Mouse (Mus musculus) liver, embryonic 14.5 days (tissue): ENCODE measurements around the gene Kat8. TPM values are rescaled to one million over a fixed set of nuclear protein-coding genes. Genes with fewer than 3 reads are reported as not detected.

Experiments
- ATAC-seq: fragments of 200-750 bp; cut with Nextera tagmentation; 2 replicates; pipeline ENCODE4 v1.8.0; 2017; ENCODE audit warnings: moderate number of reproducible peaks, mild to moderate bottlenecking, moderate library complexity; ENCODE audit not compliant: insufficient read depth
- DNase-seq, 3 experiments: peaks; one replicate each; pipeline ENCODE4 v3.0.0-alpha.2; 2012 to 2013; ENCODE audit warnings: low read depth in 3 of 3, low spot score in 3 of 3
- H3K27ac ChIP-seq: fragments of 300-500 bp; sonication (generic); 2 replicates; pipeline ENCODE4 v1.5.1; 2014; ENCODE audit warnings: moderate library complexity, mild to moderate bottlenecking, control low read depth, inconsistent platforms
- H3K27me3 ChIP-seq: fragments of 300-500 bp; sonication (generic); 2 replicates; pipeline ENCODE4 v1.6.1; 2014; ENCODE audit warnings: mild to moderate bottlenecking, low read length, moderate library complexity; ENCODE audit not compliant: control insufficient read depth, insufficient read depth
- H3K36me3 ChIP-seq: fragments of 300-500 bp; sonication (generic); replicated peaks from 2 replicates; pipeline ENCODE4 v1.6.1; 2014; ENCODE audit warnings: low read depth; ENCODE audit not compliant: control insufficient read depth, insufficient read depth
- H3K4me1 ChIP-seq, 2 experiments: fragments of 200-500 bp in 1 of 2; fragments of 300-500 bp in 1 of 2; sonication (generic) in 1 of 2; replicated peaks; 2 replicates each; pipeline ENCODE4 v1.6.1; 2012 to 2014; ENCODE audit warnings: antibody characterized with exemption in 1 of 2, inconsistent platforms in 1 of 2, low read length in 1 of 2; ENCODE audit not compliant: control insufficient read depth in 2 of 2, insufficient read depth in 2 of 2
- H3K4me2 ChIP-seq: fragments of 300-500 bp; sonication (generic); 2 replicates; pipeline ENCODE4 v1.6.1; 2014; ENCODE audit warnings: low read depth, mild to moderate bottlenecking, control low read depth, moderate library complexity
- H3K4me3 ChIP-seq, 2 experiments: fragments of 200-500 bp in 1 of 2; fragments of 300-500 bp in 1 of 2; sonication (generic) in 1 of 2; 2 replicates each; pipeline ENCODE4 v1.5.1; 2012 to 2014; ENCODE audit warnings: low read depth in 2 of 2, low read length in 2 of 2, mild to moderate bottlenecking in 2 of 2, control low read depth in 1 of 2, inconsistent platforms in 1 of 2, moderate library complexity in 1 of 2; ENCODE audit not compliant: insufficient read depth in 1 of 2
- H3K9ac ChIP-seq: fragments of 300-500 bp; sonication (generic); replicated peaks from 2 replicates; pipeline ENCODE4 v1.6.1; 2014; ENCODE audit warnings: mild to moderate bottlenecking, control low read depth, moderate library complexity
- H3K9me3 ChIP-seq: fragments of 300-500 bp; sonication (generic); 2 replicates; pipeline ENCODE4 v1.6.1; 2016; ENCODE audit warnings: low read length, mixed read lengths; ENCODE audit not compliant: control insufficient read depth
- CTCF ChIP-seq: IDR thresholded peaks from 2 replicates; pipeline ENCODE4 v1.5.1; 2016; ENCODE audit warnings: antibody characterized with exemption, low read depth, control low read depth
- EP300 ChIP-seq: IDR thresholded peaks from 2 replicates; pipeline ENCODE4 v1.6.1; 2016; ENCODE audit warnings: antibody characterized with exemption, low read depth
- WGBS: fragments of 180-500 bp; shearing (Covaris S2); extraction: QIAGEN DNeasy Blood & Tissue Kit; methylation state at CpG from one replicate; pipeline ENCODE4 v1.1.7; 2014; ENCODE audit not compliant: insufficient replicate concordance; 5-methylcytosine and 5-hydroxymethylcytosine counted together
- polyA plus RNA-seq, 2 experiments: library from polyadenylated mRNA; depleted of rRNA in 1 of 2; stranded (reverse) in 1 of 2; unstranded in 1 of 2; fragments of >200 nt; fragmentation: Nextera tagmentation in 1 of 2; extraction: Ambion mirVana in 1 of 2; gene quantifications; 2 replicates each; pipeline versions ENCODE4 v1.2.1 to v1.2.3; 2012 to 2014

Kat8 gene
- polyA plus RNA-seq, 2 experiments: 13.7 to 17.6 TPM

DNA sequence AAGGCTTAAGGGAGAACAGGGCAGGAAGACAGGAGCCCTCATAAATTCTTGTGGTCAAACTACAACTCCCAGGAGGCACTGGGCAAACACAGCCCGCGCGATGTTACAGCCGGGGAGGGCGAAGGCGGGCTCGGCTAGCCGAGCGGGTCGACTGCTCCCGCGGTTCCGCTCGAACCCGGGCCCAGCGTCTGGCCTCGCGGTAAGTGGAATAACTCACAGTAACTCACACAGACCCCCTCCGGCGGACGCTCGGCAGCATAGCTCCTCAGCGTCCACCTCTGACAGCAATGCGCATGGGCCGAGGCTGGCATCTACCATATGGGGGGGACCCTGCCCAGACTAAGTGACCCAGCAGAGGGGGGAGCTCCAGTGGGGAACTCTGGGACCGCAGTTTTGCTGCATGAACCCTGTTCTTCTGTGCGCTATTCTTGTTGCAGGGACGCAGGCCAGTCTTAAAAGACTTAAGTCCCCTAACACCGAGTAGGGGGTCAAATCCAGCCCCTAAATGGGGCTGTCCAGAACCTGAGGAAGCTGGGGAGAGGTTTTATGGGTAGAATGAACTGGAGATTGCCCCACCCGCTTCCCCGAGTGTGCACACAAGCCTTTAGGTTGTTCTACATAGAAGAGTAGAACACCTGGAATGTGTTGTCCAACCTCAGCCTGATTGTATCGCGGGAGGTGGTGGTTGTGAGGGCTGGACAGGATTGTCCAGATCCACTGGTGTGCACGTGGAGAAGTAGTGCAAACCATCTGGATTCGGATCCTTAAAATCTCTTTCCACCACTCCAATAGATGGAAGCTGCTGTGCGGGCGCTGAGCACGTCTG, 8.1 kb upstream of the Kat8 start, which contains the start of gene Bckdk:
Gene Bckdk (plus strand): TSS at position 112 of the 826 bp plus-strand sequence.
- ATAC-seq: peak; percentile 83
- Histone ChIP-seq H3K36me3 (peaks cover 34% of the 10 kb centered on the region), H3K27ac (peak within 1 kb of the TSS; percentile 55), H3K4me1 (peaks cover 17 to 29% of the 10 kb centered on the region in 2 experiments), H3K9ac (peak within 1 kb of the TSS; percentile 98), H3K4me3 (peak within 1 kb of the TSS; percentile 75 to 92), H3K4me2 (peak within 1 kb of the TSS; percentile 85), H3K27me3 (no peaks in the 10 kb centered on the region), H3K9me3 (no peaks in the 10 kb centered on the region)
- WGBS: 9% methylated on average over 38 of the region's 38 CpGs
- DNase-seq: peak; percentile 59 to 66 (median 61)
- TF ChIP-seq EP300: no peak
- TF ChIP-seq CTCF: peak; percentile 20; the same call in 1 of the 2 replicates

DNA sequence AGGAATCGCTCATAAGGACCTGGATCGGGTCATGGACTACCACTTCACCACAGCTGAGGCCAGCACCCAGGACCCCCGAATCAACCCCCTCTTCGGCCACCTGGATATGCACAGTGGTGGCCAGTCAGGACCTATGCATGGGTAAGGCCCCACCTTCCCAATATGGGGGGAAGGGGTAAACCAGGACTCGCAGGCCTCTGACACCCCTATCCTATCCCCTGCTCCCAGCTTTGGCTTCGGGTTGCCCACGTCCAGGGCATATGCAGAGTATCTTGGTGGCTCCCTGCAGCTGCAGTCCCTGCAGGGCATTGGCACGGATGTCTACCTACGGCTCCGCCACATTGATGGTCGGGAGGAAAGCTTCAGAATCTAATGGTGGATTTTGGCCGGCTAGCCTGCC, 4.4 kb upstream of the Kat8 start:
- TF ChIP-seq EP300: no peak
- TF ChIP-seq CTCF: no peak
- Histone ChIP-seq H3K4me2 (no peak overlapping the region), H3K27me3 (no peaks in the 10 kb centered on the region), H3K9ac (no peak overlapping the region), H3K9me3 (no peaks in the 10 kb centered on the region), H3K4me3 (no peak overlapping the region), H3K27ac (no peak overlapping the region), H3K36me3 (peaks cover 34% of the 10 kb centered on the region), H3K4me1 (peaks cover 8 to 15% of the 10 kb centered on the region in 2 experiments)
- 83% methylated on average over 12 of the region's 12 CpGs for WGBS
- DNase-seq (no peak), ATAC-seq (no peak)

DNA sequence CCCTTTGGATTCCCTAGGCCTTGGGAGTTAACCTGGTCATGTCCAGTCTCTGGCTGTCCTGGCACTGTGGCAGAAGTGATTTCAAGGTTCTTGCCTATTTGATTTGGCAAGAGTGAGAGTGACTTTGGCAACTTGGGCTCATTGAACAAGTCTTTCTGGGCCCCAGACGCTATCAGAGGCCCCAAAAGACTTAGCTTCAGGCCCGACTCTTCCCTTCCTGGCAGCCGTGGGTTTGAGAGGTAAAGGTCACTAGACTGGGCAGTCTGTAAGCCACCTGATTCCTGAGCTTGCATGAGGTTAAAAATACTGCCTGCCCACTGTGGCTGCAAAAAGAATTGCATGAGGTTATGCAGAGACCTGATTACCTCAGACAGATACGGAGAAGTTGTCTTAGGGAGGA, 3.7 kb upstream of the Kat8 start:
- Histone ChIP-seq H3K9me3 (no peaks in the 10 kb centered on the region), H3K9ac (no peak overlapping the region), H3K4me1 (peaks cover 12 to 18% of the 10 kb centered on the region in 2 experiments), H3K4me3 (no peak overlapping the region), H3K36me3 (peaks cover 34% of the 10 kb centered on the region), H3K27ac (no peak overlapping the region), H3K27me3 (no peaks in the 10 kb centered on the region), H3K4me2 (no peak overlapping the region)
- TF ChIP-seq EP300 (no peak), CTCF (no peak)
- ATAC-seq (no peak), DNase-seq (no peak)
- 80% methylated on average over 4 of the region's 4 CpGs for WGBS

DNA sequence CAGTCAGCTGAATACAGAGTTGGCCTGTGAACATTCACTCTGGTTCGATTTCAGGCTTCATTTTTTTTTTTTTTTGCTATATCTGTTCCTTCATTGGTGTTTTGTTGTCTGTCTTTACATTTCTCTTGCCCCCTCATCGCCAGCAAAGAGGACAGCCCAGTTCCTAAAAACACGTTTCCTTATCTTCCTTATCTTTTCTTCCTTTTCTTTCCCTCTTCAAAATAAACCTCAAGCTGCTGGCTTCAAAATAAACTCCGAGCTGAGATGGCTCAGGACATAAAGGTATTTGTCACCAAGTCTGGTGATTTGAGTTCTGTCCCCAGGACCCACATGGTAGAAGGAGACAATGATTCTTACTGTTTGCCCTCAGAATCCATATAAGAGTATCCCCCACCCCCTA, 622 bp downstream of the Kat8 start:
- peak overlapping the region; percentile 84 for H3K27ac ChIP-seq
- peak overlapping the region; percentile 90 for H3K9ac ChIP-seq
- DNase-seq (no peak), ATAC-seq (no peak)
- H3K4me2 ChIP-seq: peak overlapping the region; percentile 91
- peaks cover 10 to 11% of the 10 kb centered on the region in 2 experiments for H3K4me1 ChIP-seq
- under 1% methylated on average over 4 of the region's 4 CpGs for WGBS
- no peaks in the 10 kb centered on the region for H3K27me3 ChIP-seq
- peaks cover 9% of the 10 kb centered on the region for H3K36me3 ChIP-seq
- H3K9me3 ChIP-seq: no peaks in the 10 kb centered on the region
- no peak for TF ChIP-seq EP300
- TF ChIP-seq CTCF: no peak
- peak overlapping the region; percentile 94 to 99 for H3K4me3 ChIP-seq

DNA sequence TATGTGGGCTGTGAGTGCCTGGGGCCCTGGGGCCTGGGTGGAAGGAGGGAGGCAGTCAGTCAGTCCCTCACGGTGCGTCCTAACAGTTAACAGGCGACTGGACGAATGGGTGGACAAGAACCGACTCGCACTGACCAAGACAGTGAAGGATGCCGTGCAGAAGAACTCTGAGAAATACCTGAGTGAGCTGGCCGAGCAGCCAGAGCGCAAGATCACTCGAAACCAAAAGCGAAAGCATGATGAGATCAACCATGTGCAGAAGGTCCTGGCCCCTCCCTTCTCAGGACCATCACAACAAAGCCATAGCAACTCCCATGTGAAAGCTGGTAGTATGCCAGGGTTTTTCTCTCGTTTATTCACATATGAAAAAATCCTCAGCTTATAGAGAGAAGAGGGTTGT, 3.0 kb downstream of the Kat8 start:
- Histone ChIP-seq H3K4me1 (peaks cover 10 to 11% of the 10 kb centered on the region in 2 experiments), H3K36me3 (no peaks in the 10 kb centered on the region; the same call in 1 of the 2 replicates), H3K27ac (no peak overlapping the region), H3K9ac (no peak overlapping the region), H3K9me3 (no peaks in the 10 kb centered on the region), H3K4me2 (no peak overlapping the region), H3K27me3 (no peaks in the 10 kb centered on the region), H3K4me3 (no peak overlapping the region)
- DNase-seq (no peak), ATAC-seq (no peak)
- 83% methylated on average over 12 of the region's 12 CpGs for WGBS
- no peak for TF ChIP-seq CTCF
- no peak for TF ChIP-seq EP300
